Mouse (Mus musculus): ENCODE measurements around the gene Slc2a9.

- TF ChIP-seq CTCF (IDR thresholded peaks at IDR 0.05; ENCODE audit: low read depth, low read length) (no peak), TAL1 (conservative IDR thresholded peaks at IDR 0.05; ENCODE audit: low read depth, low read length) (no peak), POLR2AphosphoS5 (IDR thresholded peaks at IDR 0.05; ENCODE audit: insufficient replicate concordance, low read depth, low read length) (no peak)
Measured at GRCm38 (mm10) chr5:38429106-38429505, 73.8 kb downstream of the Slc2a9 start.
